12 mouse cellular contexts compared by ENCODE assay signal in the genomic region with DNA sequence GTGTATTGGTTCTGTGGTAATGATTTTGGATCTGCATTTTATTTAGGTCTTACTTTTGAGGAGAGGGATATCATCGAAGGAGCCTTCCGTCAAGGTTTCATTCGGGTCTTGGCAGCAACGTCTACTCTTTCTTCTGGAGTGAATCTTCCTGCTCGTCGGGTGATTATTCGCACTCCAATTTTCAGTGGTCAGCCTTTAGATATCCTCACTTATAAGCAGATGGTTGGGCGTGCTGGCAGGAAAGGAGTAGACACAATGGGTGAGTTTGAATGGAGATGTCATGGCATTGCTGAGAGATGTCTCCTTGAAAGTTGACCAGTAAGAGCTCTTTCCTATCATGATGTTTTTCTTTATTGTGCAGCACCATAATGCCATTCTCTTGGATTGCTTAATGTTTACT.
"Had no signal": no experiment of that assay in that cellular context is flagged by ENCODE, and none has a peak within 500 bp of the region (broad histone marks: within the 10 kb centered on the region; RNA-seq: fewer than 3 reads in every experiment).

No protein-coding gene starts in this region.

- DNase-seq: retina, postnatal 1 day; right cerebral cortex, adult 18-20 months; right cerebral cortex, postnatal 14 days; right cerebral cortex, postnatal 25 days; right cerebral cortex, postnatal 4 days; spleen, adult 18-20 months; thymus, adult 18-20 months; thymus, adult 2 months; thymus, postnatal 14 days; thymus, postnatal 25 days; thymus, postnatal 36 days; thymus, postnatal 4 days had no signal
